Mouse (Mus musculus): ENCODE results near the gene Hyal3. TPM values are rescaled to one million over a fixed set of nuclear protein-coding genes. Genes with fewer than 3 reads are reported as not detected.

Hyal3 gene
- polyA plus RNA-seq, 1 experiment from 2014 or later: 0.56 TPM

GRCm38 (mm10) chr9:107579023-107579900 lies 1.4 kb upstream of the Hyal3 start:
- Histone ChIP-seq H3K27ac (peak overlapping the region; percentile 89), H3K9me3 (replicated peaks) (no peaks in the 10 kb centered on the region), H3K36me3 (peaks cover 44% of the 10 kb centered on the region), H3K4me3 (peak overlapping the region; percentile 61), H3K27me3 (ENCODE audit: low read depth, poor library complexity, severe bottlenecking) (no peaks in the 10 kb centered on the region), H3K4me1 (peaks cover 64% of the 10 kb centered on the region)
- no peak for DNase-seq (ENCODE audit: low spot score)
- 96% methylated on average over 14 of the region's 14 CpGs for WGBS

GRCm38 (mm10) chr9:107581584-107581983 lies 966 bp downstream of the Hyal3 start:
- H3K4me3 ChIP-seq: peak overlapping the region; percentile 61
- 80% methylated on average over 4 of the region's 4 CpGs for WGBS
- no peaks in the 10 kb centered on the region for H3K9me3 ChIP-seq (replicated peaks)
- no peak for DNase-seq (ENCODE audit: low spot score)
- H3K4me1 ChIP-seq: peaks cover 57% of the 10 kb centered on the region
- no peaks in the 10 kb centered on the region for H3K27me3 ChIP-seq (ENCODE audit: low read depth, poor library complexity, severe bottlenecking)
- peak overlapping the region; percentile 89 for H3K27ac ChIP-seq
- peaks cover 35% of the 10 kb centered on the region for H3K36me3 ChIP-seq

- 91% methylated on average over 7 of the region's 7 CpGs for WGBS
- H3K27ac ChIP-seq: no peak overlapping the region
- DNase-seq (ENCODE audit: low spot score): no peak
- peaks cover 35% of the 10 kb centered on the region for H3K36me3 ChIP-seq
- no peaks in the 10 kb centered on the region for H3K27me3 ChIP-seq (ENCODE audit: low read depth, poor library complexity, severe bottlenecking)
- H3K4me3 ChIP-seq: 0 out of 2 replicates have a peak overlapping the region, but pooled peaks have one; percentile 2
- peaks cover 48% of the 10 kb centered on the region for H3K4me1 ChIP-seq
- H3K9me3 ChIP-seq (replicated peaks): no peaks in the 10 kb centered on the region
Observed at GRCm38 (mm10) chr9:107582509-107583062, 2.0 kb downstream of the Hyal3 start.

- 95% methylated on average over 14 of the region's 14 CpGs for WGBS
- Histone ChIP-seq H3K9me3 (replicated peaks) (no peaks in the 10 kb centered on the region), H3K27me3 (ENCODE audit: low read depth, poor library complexity, severe bottlenecking) (no peaks in the 10 kb centered on the region), H3K4me1 (peaks cover 48% of the 10 kb centered on the region), H3K27ac (no peak overlapping the region), H3K36me3 (peaks cover 33% of the 10 kb centered on the region), H3K4me3 (no peak overlapping the region)
- no peak for DNase-seq (ENCODE audit: low spot score)
Observed at GRCm38 (mm10) chr9:107583174-107583573, 2.6 kb downstream of the Hyal3 start.

- Histone ChIP-seq H3K4me3 (no peak overlapping the region), H3K9me3 (replicated peaks) (no peaks in the 10 kb centered on the region), H3K4me1 (peaks cover 30% of the 10 kb centered on the region), H3K27ac (peak overlapping the region; percentile 38; the same call in 1 of the 2 replicates), H3K36me3 (peaks cover 49% of the 10 kb centered on the region), H3K27me3 (ENCODE audit: low read depth, poor library complexity, severe bottlenecking) (no peaks in the 10 kb centered on the region)
- WGBS: 89% methylated on average over 5 of the region's 5 CpGs
- no peak for DNase-seq (ENCODE audit: low spot score)
Observed at GRCm38 (mm10) chr9:107586504-107586903, 5.9 kb downstream of the Hyal3 start.

GRCm38 (mm10) chr9:107586974-107587832 lies 6.6 kb downstream of the Hyal3 start, which contains the start of gene Ifrd2:
Gene Ifrd2, plus strand, starts transcription at chr9:107587642.
- peak within 1 kb of the TSS; percentile 70 for H3K4me3 ChIP-seq
- H3K9me3 ChIP-seq (replicated peaks): no peaks in the 10 kb centered on the region
- 15% methylated on average over 46 of the region's 46 CpGs for WGBS
- H3K27ac ChIP-seq: peak within 1 kb of the TSS; percentile 80
- H3K4me1 ChIP-seq: peaks cover 25% of the 10 kb centered on the region
- peak; percentile 91 for DNase-seq (ENCODE audit: low spot score)
- H3K27me3 ChIP-seq (ENCODE audit: low read depth, poor library complexity, severe bottlenecking): no peaks in the 10 kb centered on the region
- peaks cover 56% of the 10 kb centered on the region for H3K36me3 ChIP-seq

DNA sequence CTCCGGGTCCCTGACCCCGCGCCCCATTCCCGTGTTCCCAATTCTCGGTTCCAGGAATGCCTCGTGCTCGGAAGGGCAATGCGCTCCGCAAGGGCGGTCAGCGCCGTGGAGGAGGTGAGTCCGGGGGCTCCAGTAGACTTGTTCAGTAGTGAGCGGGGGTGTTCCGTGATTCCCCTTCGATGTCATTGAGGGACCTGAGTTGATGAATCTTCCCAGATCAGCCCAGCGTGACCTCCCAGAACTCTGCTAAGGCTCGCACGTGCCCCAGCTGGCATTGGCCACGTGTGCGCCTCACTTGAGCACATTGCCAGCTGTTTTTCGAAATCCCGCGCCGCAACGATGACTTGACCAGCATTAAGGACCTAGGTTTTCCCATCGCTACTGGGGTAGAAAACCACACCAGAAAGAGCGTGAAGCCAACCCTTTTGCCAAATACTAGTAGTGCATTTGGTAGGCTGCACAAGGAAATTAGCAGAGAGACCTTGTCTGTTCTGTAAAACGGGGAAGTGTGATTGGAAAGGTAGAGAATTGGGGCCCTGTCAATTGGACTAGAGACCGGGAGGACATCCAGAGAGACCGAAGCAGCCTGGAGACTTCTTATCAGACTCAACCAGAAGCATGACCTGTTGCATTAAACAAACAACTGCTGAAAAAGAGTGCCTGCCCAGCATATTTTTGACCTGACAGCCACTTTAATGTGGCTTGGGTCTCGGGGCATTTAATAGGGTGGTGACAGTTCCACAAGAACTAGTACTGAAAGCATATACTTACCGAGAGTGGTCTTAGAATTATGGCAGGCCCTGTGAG lies 7.4 kb downstream of the Hyal3 start:
- WGBS: 5% methylated on average over 33 of the region's 33 CpGs

GRCm38 (mm10) chr9:107590058-107590772 lies 9.6 kb downstream of the Hyal3 start:
- no peak overlapping the region for H3K4me3 ChIP-seq
- H3K36me3 ChIP-seq: peaks cover 62% of the 10 kb centered on the region
- no peak overlapping the region for H3K27ac ChIP-seq
- WGBS: 89% methylated on average over 25 of the region's 25 CpGs
- H3K27me3 ChIP-seq (ENCODE audit: low read depth, poor library complexity, severe bottlenecking): no peaks in the 10 kb centered on the region
- H3K9me3 ChIP-seq (replicated peaks): no peaks in the 10 kb centered on the region
- H3K4me1 ChIP-seq: peaks cover 39% of the 10 kb centered on the region
- no peak for DNase-seq (ENCODE audit: low spot score)

More for the DNA sequence above, 7.4 kb downstream of the Hyal3 start:
- H3K27me3 ChIP-seq (ENCODE audit: low read depth, poor library complexity, severe bottlenecking): no peaks in the 10 kb centered on the region
- H3K27ac ChIP-seq: peak overlapping the region; percentile 80
- DNase-seq (ENCODE audit: low spot score): no peak
- H3K4me1 ChIP-seq: peaks cover 26% of the 10 kb centered on the region
- H3K4me3 ChIP-seq: peak overlapping the region; percentile 70
- peaks cover 59% of the 10 kb centered on the region for H3K36me3 ChIP-seq
- H3K9me3 ChIP-seq (replicated peaks): no peaks in the 10 kb centered on the region

- H3K27me3 ChIP-seq (ENCODE audit: low read depth, poor library complexity, severe bottlenecking): no peaks in the 10 kb centered on the region
- no peaks in the 10 kb centered on the region for H3K9me3 ChIP-seq (replicated peaks)
- H3K4me3 ChIP-seq: no peak overlapping the region
- no peak overlapping the region for H3K27ac ChIP-seq
- H3K4me1 ChIP-seq: peaks cover 39% of the 10 kb centered on the region
- DNase-seq (ENCODE audit: low spot score): no peak
- 98% methylated on average over 6 of the region's 6 CpGs for WGBS
- peaks cover 62% of the 10 kb centered on the region for H3K36me3 ChIP-seq
Observed at GRCm38 (mm10) chr9:107590773-107591060, 10.1 kb downstream of the Hyal3 start.

- Histone ChIP-seq H3K9me3 (replicated peaks) (no peaks in the 10 kb centered on the region), H3K4me1 (peaks cover 27% of the 10 kb centered on the region), H3K27ac (no peak overlapping the region), H3K4me3 (no peak overlapping the region), H3K36me3 (peaks cover 65% of the 10 kb centered on the region), H3K27me3 (ENCODE audit: low read depth, poor library complexity, severe bottlenecking) (no peaks in the 10 kb centered on the region)
- 77% methylated on average over 11 of the region's 11 CpGs for WGBS
- DNase-seq (ENCODE audit: low spot score): no peak
Observed at GRCm38 (mm10) chr9:107593101-107593976, 12.7 kb downstream of the Hyal3 start.
